Mouse (Mus musculus): ENCODE results near the gene Hist2h2ac.

GRCm38 (mm10) chr3:96197129-96197749 lies 23.4 kb downstream of the Hist2h2ac start:
- TF ChIP-seq POLR2A (IDR thresholded peaks at IDR 0.05; ENCODE audit: control insufficient read depth, low read depth, low read length) (peak; percentile 71), CTCF (IDR thresholded peaks at IDR 0.05; ENCODE audit: control insufficient read depth, insufficient read depth, insufficient replicate concordance, low read depth, low read length) (peak; percentile 28; the same call in 1 of the 2 replicates)
